Mouse (Mus musculus) adrenal gland (tissue): ENCODE data around the gene Stk32c.

Source experiments
- intact Hi-C: fragments of 180-260 bp; cut with DNase I; formaldehyde crosslinking; loops from one replicate; pipeline ENCODE4 v1.15.1; 2025

The Stk32c gene

DNA sequence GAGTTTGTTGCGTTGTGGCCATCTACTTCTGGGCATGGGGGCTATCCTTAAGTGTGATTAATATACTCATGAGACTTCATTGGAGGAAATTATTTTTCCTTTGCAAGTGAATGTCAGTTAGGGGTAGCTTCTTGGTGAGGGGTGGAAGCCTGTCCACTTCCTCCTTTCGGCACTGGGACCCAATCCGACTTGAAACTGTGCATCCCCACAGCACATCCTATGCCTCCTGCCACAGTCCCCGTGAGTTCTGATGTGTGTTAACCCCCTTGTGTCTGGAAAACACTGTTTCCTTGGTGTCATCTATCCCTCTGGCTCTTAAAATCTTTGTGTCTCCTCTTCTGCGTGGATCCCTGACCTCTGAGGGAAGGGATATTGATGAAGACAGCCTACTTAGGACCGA lies 11.9 kb downstream of the Stk32c start:
- intact Hi-C loops: loop anchor here (5.0 kb wide), 1 partner anchor 79 kb away; no protein-coding TSS in a partner anchor

DNA sequence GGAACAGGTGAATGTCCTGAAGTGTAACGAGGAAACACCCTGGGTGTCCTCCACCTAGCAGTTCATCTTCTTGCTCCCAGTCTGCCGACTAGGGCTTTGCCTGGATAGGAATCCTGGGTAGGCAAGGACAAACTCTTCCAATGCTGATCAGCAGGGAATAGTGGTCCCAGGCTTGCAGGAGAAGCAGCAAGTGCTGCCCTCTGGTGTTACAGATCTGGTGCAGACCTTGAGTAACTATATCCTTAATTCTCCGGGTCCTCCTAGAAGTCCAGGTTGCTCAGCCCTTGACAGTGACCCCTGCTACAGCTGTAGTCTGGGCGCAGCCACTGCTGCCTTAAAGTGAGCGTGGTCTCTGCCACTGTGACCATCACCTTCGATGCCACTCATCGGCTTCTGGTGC lies 13.0 kb downstream of the Stk32c start:
- intact Hi-C loops: loop anchor here (5.0 kb wide), 1 partner anchor 78 kb away; no protein-coding TSS in a partner anchor

GRCm38 (mm10) chr7:139197022-139197421 lies 16.1 kb downstream of the Stk32c start:
- intact Hi-C loops: no loop called here

- intact Hi-C loops: loop anchor here (5.0 kb wide), 1 partner anchor 39 kb away; no protein-coding TSS in a partner anchor
These were observed 21.5 kb downstream of the Stk32c start for GRCm38 (mm10) chr7:139191619-139192018.

- intact Hi-C loops: loop anchor here (5.0 kb wide), 1 partner anchor 38 kb away; no protein-coding TSS in a partner anchor
These were observed 22.5 kb downstream of the Stk32c start for GRCm38 (mm10) chr7:139190616-139191015.

DNA sequence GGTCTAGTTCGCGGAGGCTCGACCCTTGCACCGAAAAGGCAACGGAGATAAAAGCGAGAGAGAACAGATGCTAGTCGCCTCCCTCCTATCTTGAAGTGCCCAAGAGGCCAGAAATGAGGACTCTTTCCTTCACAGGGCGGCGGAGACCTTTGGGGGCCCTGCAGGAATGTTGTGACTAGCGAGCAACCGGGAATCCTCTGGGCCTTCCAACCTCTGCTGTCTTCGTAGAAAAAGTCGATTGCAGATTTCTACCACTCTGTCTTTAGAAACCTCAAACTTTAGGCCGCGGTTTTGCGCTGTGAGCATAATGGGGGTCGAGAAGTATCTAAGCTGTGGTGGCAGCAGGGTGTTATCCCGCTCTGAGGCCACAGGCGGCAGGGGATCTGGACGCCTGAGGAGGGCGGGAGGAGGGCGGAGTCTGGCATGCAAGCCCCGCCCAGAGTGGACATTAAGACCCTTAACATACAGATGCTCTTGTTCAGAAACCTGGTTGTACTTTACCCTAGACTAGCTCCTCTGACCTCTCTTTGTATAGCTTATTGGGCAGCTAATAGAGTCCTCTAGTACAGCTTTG lies 24.4 kb downstream of the Stk32c start:
- intact Hi-C loops: no loop called here

GRCm38 (mm10) chr7:139187771-139188633 lies 25.1 kb downstream of the Stk32c start:
- intact Hi-C loops: no loop called here

DNA sequence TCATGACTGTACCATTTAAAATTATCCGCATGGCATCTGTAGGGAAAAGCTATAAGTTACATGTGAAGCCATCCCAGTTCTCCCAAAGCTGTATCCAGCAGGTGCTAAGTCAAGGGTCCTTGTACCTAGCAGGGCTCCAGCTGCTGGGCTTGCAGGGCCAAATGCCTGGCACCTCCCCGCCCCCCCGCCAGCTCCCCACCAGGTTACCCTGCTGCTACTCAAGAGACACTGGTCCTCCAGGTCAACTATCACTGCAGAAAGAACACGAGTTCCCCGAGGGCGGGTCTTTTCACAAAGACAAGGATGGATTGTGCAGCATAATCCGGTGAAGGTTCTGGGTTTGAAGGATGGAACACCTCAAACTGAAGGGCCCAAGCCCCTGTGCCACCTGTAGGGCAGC lies 25.8 kb downstream of the Stk32c start:
- intact Hi-C loops: no loop called here

DNA sequence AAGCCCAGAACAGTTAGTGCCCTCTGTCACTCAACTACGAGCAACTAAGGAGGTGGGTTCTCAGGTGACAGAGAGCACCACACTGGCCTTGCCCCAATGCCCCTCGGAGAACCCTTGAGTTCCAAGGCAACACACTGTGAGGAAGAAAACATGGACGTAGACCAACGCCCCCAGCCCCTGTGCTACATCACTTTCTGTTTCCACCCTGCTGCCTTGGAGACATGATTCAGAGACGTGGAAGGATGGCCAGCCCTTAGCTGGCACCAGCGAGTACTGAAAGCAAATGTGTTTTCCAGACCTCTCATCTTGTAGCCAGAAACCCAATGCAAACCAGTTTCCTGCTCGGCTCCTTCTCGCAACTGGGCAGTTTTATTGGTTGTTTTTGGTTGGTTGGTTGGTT lies 26.7 kb downstream of the Stk32c start:
- intact Hi-C loops: no loop called here

- intact Hi-C loops: no loop called here
These were observed 27.1 kb downstream of the Stk32c start for GRCm38 (mm10) chr7:139185971-139186370.

DNA sequence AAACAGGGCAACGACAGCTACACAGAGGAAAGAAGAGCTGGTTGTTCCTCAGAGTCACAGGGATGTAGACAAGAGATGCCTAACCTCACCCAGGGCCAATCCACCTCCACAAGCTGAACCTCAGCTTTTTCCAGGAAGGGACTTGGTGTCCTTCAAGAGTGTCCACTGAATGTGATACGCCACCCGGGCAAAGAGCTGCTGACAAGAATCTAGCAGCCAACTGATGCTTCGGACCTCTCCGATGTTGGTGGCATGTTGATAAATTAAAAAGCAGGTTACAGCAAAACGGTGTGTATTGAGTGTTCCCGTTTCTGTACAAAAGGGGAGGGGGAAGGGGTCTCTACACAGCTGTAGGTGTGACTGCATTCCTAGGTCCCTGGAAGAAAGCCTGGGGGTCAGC lies 28.3 kb downstream of the Stk32c start:
- intact Hi-C loops: no loop called here

DNA sequence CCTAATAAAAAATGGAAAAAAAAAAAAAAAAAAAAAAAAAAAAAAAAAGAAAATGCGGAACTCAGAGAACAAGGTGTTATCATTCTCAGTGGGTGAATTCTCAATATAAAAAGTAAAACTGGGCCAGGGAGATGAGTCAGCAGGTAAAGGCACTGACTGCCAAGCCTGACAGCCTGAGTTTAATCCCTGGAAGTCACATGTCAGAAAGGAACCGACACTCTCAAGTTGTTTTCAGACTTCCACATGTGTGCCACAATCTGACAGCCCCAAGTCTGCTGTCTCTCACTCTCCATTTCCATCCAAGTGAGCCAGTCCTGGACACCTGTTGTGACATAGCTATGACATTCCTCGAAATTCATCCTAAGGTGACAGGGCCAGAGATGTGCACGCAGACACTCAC lies 28.7 kb downstream of the Stk32c start:
- intact Hi-C loops: no loop called here

GRCm38 (mm10) chr7:139180058-139180457 lies 33.0 kb downstream of the Stk32c start:
- intact Hi-C loops: no loop called here

- intact Hi-C loops: no loop called here
These were observed 33.8 kb downstream of the Stk32c start for GRCm38 (mm10) chr7:139179299-139179698.

DNA sequence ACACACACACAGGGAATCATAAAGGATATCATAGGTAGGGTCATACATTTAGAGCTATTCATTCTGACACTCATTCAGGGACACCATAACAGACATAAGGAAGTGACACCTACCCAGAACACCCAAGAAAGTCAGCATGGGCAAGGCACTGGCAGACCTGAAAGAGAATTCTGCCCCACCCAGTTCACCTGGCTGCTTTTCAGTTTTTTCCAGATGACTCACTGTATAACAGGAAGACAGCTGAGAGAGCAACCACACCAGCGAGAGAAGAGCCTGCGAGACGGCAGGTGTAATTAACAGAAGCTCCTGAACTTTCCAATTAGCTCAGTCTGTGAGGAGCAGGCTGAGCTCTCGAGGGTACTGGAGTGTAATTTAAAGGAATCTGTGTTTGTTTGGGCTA lies 44.0 kb downstream of the Stk32c start:
- intact Hi-C loops: no loop called here

DNA sequence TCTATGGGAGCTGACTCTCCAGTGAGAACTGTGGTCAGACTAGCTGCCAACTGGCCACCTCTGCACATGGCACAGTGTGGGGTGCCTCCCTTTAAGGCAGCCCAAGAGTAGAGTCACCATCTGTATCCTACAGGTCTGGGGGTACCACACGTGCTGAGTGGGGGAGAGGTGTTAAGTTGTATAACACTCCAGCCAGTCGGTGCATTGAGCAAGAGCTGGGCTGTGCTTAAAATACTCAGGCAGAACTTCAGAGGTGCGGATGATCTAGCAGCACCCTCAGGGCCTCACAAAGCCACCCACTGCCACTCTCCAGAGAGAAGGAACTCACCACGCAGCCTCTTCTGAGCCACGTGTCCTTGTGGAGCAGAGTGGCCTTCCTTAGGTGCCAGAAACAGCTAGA lies 48.7 kb downstream of the Stk32c start:
- intact Hi-C loops: no loop called here

- intact Hi-C loops: no loop called here
These were observed 54.2 kb downstream of the Stk32c start for GRCm38 (mm10) chr7:139158956-139159355.

GRCm38 (mm10) chr7:139158549-139158948 lies 54.6 kb downstream of the Stk32c start:
- intact Hi-C loops: no loop called here

- intact Hi-C loops: no loop called here
These were observed 55.6 kb downstream of the Stk32c start for GRCm38 (mm10) chr7:139157541-139157940.

- intact Hi-C loops: no loop called here
These were observed 56.6 kb downstream of the Stk32c start for GRCm38 (mm10) chr7:139156341-139157058.

GRCm38 (mm10) chr7:139152927-139153326 lies 60.2 kb downstream of the Stk32c start:
- intact Hi-C loops: loop anchor here (5.0 kb wide), 1 partner anchor 39 kb away; no protein-coding TSS in a partner anchor

- intact Hi-C loops: loop anchor here (5.0 kb wide), 1 partner anchor 41 kb away; no protein-coding TSS in a partner anchor
These were observed 62.0 kb downstream of the Stk32c start for GRCm38 (mm10) chr7:139151116-139151515.
